Mouse (Mus musculus): ENCODE results near the gene Ttc6.

The Ttc6 gene

DNA sequence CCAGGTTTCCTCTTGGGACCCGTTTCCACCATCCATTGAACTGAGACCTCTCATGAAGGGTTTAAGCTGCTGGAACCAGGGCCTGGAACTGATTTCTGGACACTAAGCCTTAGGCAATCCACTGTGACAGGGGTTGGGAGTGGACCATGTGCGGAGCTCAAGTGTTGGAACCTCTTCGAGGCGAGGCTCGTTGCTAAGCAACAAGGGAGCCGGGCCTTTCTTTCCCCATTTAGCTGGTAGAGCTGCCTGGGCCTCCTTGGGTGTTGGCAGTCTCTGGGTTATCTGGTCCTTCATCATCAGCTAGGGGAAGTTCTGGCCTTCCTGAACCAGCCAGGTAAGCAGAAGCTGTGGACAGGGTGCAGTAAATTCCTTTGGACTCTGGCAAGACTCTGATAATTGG lies at the start of gene Ttc6:
Gene Ttc6 (plus strand): TSS at position 205 of the 400 bp plus-strand sequence.
- DNase-seq = no peak

DNA sequence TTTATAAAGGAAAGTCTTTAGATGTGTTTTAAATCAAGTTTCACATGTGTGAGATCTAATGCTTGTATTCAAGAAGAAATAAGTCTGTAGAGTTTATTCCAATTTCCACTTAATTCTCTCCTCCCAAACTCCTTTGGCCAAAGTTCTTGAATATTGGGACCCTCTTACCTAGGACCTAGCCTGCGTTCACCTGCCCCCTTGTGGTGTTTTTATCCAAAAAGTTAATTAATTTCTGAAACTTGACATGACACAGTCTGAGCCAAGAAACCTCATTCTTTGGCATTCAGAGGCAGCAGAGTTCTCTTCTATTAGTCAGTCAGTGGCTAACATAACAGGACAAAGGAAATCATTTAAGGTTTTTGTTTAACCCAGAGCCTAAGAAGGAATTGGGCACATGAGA lies 49.4 kb upstream of the Ttc6 start:
- DNase-seq = no peak

DNA sequence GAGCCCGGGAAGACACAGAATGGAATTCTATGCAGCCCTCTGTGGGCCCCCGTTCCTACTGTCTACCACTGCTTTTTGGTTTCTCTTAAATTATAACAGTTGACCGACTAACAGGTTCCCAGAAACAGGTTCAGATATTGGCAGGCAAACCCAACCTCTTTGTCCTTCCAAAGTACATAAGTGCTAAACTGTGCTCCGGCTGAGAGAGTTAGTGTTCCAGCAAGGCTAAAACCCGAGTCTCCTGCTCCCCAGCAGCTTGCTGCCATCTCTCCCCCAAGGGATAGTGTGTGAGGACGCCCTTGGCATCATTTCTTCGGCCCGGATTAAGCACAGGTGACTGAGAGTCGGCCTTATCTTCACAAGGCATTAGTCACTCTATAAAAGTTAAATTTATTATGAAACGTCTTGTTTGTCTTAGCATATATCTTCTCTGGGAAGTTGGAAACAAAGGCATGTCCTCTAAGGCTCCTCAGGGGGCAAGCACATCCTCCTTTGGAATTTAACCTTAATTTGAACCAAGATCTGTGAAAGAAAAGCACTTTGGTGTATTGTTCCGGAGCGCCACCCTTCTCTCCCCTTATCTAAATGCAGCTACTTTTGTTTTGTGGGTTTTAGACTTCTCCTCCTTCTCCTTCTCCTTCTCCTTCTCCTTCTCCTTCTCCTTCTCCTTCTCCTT lies 48.1 kb upstream of the Ttc6 start:
- no peak for DNase-seq

DNA sequence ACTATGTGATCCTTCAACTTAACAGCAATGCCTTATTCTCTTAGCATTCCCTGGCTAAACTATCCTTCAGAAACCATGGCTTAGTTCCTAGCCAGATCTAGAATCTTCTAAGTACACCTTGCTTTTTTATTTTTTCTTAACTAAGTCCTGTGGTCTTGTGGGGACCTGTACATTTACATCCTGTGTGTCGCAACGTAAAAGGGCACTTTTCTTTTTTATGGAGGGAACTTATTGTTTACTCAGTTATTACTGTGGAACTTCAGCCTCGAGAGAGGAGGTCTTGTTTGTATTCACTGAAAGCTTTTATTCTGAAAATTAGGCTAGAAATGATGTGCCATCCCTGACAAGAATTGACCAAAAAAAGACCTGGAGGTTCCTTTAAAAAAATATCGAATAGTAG lies 35.6 kb upstream of the Ttc6 start:
- DNase-seq = no peak

DNA sequence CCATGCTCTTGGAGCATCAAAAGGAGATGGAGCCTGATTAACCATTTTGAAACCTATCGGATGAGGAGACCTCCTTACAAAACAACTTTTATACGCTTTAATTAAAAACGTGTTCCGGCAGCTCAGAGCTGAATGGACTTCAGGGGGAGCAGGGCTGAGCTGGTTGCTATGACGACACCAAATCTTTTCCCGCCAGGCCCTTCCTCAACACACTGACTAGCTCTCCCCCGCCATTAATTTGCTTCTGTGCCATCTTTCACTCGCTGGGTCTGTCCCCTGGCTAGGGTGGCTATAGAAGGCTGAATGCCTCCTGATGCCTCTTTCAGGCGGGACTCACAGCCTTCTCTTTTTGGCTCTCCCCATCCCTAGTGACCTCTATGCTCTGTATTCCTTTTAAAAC lies 33.4 kb upstream of the Ttc6 start:
- DNase-seq = no peak

DNA sequence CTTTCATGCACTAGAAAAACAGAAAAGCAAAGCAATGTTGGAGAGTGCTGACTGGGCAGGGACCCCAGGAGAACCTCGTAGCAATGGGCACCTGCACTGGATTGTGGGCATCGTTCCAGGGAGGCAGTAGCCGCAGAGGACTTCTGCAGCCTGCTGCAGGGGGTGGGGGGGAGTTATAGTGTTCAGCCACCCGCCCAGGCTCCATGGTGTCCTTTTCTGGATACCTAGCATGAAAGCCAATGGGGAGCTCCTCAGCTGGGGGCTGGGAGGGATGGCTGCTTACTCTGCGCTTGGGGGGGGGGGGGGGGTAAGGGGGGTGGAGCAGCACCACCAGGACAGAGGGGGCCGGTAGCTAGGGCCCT lies 29.4 kb upstream of the Ttc6 start:
- peak; percentile 37 for DNase-seq

DNA sequence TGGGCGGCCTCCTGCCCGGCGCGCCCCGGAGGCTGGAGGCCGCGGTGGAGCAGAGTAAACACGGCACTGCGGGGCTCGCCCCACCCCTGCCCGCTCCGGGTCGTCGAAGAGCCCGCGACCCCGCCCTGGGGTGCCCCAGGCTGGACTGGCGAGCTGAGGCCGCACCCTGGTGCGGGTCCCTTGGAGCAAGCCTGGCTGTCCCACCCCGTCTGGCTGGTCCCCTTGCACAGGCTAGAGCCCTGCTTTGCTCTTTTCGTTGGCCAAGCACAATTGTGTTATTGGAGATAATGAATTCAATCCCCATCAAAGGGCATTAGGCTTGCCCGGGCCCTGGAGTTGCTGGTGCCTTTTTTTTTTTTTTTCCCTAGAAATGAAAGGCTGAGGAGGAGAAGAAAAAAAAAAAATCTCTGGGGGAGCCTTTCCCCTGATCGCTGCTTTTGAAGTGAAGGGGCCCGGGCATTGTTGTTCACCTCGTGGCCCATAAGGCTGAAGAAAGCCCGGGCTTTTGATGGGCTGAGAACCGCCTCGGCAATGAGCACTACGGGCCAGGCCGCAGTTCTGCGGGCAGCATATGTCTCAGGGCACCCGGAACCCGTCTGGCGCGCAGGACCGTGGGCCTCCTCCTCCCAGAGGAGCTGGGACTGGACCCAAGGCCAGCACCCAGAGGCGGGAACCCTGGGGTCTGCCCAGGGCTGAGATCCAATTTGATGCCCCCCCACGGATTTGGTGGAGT lies 28.9 kb upstream of the Ttc6 start:
- DNase-seq = peak; percentile 11

DNA sequence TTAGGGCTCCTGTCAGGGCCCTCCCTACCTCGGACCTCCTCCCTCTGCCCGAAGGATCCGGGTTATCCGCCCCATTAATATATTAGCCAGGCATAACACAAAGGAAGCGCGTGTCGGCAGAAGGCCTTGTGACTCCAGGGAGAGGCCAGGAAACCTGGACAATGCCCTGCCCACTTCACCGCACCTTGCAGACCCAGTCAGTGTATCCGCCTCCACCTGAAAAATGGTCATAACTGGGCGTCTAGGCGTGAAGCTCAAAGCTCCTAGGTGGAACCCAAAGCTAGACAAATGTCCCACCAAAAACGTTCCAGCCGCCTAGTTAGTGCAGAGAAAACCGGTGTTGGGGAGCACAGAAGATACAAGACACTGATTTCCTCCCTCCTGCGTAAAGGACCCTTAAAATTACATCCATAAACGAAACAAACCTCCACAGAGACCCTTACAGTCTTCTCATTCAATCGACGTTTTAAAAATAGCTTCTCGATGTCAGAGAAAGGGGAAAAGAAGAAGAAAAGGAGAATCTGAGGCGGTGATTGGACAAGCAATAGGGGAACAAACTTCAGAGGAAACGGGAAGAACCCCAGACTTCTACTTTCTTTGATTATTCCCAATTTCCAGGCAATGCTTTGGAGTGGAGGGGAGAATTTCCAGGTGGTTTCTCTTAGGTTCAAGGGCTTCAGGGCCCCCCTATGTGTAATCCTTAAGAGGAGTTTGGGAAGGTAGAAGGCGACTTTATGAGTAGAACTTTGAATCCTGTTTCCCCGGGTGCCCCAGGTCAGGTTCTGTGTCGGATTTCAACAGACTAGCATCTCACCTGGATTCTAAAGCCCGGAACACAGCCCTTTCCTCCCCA lies 27.6 kb upstream of the Ttc6 start:
- DNase-seq = peak; percentile 34

DNA sequence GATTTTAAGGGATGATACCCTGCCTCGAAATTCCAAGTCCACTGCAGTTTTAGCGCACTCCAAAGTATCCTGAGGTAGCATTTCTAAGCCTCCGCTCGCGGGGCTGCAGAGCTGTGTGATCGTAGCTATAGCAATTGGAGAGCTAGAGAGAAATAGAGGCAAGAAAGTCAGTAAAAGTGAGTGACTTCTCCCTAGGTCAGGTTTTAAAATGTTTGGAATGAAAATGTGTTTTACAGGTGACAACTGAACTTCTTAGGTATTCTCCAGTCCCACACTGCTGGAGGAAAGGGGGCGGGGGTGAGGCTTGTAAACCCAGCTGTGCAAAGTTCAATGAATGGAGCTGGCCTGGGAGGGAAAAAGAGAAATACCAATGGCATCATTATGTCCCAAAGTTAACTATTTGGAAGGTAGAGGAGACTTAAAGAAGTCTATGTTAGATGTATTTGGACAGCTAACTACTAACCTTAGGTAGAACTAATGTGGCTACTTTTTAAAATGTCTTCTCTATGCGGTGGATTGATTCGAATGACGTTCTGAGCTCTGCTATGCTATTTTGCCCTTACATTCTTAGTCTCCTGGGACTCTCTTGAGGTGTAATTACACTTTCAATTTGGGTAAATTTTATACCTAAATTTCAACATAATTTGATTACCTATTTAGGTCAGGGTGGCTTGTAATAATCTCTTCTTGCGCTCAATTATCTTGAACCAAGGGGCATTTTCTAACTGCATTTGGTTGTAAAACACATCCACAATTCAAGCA lies 26.8 kb upstream of the Ttc6 start:
- DNase-seq = no peak

DNA sequence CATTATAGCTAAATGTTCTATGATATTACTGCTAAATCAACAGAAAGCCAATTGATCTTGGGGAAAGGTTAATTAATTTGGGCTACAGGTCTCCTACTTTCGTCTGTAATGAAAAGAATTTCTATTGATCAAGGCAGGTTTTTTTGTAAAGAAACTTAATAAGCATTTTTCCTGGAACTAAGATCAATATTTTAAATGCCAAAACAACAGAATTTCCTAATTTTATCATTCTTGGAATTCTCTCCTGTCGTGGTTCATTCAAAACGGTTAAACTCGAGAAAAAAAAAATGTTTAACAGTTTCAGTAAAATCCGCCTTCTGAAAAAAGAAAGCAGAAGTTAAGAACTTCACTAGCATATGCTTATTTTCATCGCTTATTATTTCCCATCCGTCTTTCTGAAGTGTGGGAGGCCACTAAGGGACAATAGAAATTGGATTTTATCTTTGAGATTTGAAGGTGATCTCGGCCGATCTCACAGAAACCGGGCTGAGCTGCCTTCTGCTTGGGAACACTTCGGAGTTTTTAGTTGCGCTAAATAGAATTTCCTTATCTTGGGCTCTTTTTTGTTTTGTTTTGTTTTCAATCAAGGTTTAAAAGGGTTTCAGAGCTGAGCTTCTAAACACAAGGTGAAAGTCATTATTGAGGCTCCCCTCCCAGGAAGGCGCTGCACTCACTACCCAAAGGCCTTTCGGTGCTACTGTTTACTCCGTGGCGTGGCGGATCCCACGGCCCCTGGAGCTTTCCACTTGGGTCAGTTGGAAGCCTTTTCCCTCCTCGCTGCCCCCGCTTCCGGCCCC lies 25.9 kb upstream of the Ttc6 start:
- DNase-seq = peak; percentile 17

DNA sequence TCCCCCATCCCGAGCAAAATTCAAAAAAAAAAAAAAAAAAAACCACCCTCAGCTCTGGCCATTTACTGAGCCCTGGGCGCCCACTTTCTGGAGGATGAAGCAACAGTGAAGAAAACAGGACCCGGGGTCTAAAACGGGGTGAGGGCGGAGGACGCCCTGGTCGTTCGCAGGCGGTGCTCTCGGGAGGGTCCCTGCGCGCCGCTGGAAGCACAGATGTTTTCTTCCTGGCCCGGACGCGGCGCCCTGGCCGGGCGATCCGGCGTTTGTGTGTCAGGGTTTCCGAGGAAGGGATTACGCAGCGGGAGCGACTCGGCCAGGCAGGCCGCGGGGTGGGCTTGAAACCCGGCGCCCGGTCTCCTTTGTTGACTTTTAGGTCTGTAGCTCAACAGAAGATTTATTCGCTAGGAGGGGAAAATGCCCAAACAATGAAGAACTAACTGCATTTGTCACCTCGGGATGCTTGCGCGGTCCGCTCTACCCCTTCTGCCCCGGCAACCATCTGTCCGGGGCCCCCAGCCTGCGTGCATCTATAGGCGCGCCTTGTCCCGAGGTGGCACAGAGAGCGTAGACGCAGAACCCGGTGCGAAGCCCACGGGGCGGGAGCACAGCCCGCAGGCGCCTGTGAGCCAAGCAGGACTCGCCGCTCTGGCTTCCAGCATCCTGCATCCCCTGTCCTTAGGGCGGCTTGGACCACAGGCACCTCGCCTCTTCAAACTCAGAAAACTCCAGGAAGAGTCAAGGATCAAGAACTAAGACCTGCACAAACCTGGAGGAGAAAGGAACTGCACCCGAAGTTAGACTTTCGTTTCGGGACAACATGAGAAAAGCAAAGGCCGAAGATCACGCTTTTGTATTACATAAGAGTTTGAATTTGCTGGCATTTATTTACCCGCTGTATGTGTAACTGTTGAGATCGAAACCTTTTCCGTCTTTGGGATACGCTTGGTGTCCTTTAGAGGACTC lies 25.0 kb upstream of the Ttc6 start:
- DNase-seq = peak; percentile 17

DNA sequence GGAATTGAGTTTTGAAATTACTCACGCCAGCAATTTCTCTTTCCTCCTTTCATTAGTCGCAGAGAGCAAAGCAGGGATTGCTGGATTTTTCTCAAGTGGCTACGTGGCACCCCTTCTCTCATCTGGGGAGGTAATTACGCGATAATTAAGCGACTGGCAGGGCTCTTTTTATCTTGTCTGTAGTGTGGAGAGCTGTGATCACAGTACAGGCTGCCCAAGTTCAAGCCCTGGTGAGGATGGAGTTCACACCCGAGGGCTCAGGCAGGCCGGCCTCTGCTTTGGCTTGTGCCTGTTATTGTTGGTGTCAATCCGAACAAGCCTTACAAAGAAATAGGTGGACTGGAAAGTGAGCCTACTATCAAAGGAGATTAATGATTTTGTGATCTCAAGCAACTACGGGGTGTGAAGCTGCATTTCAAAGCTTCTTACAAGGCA lies 24.3 kb upstream of the Ttc6 start:
- DNase-seq = no peak

DNA sequence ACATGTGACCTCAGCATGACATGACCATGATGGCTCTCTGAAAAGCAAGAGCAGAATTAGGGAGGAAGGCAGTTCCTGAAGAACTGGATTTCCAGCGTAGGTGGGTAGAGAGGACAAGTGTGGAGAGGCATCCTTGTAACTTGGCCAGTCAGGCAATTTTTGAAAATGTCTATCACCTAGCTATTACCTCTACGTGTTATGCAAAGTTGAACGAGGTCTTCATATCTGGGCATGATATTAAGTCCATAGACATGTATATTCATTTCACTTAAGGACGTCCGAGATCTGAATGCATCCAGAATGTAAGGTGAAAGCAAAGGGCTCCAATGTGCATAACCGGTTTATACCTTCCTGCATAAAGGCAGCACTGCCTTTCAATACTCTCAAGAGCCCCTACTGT lies 22.8 kb upstream of the Ttc6 start:
- DNase-seq = no peak

DNA sequence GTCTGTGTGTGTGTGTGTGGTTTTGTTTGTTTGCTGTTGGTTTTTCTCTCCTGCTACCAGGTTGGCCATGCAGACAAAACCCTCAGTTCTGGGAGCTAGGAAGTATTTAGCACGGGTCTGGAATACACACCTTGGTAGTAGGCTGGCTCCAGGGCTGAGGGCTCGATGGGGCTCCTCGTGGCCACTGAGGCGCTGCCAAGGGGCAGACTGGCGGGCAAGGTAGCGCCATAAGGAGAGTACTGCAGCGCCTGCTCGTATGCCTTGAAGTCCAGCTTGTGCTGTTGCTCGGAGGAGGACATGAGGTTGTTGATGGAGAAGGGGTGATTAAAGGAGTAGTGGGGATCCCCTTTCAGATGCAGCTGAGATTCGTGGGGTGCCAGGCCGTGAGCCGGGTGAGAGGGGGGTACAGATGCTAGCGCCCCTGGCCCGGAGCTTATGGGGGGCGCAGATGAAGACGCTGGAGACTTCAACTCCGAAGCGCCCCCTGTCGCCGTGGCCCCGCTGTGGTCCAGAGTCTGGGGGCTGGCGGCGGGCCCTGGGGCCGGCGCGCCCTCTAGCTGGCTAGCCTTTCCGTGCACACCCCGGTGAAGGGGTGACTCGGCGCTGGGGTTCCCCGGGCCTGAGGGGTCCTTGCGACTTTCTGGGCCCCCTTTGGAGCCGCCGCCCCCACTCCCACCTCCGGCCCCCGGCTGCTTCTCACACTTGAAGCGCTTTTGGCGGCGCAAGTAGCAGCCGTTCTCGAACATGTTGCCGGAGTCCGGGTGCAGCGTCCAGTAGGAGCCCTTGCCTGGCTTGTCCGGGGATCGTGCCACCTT lies 21.8 kb upstream of the Ttc6 start:
- peak; percentile 49 for DNase-seq

DNA sequence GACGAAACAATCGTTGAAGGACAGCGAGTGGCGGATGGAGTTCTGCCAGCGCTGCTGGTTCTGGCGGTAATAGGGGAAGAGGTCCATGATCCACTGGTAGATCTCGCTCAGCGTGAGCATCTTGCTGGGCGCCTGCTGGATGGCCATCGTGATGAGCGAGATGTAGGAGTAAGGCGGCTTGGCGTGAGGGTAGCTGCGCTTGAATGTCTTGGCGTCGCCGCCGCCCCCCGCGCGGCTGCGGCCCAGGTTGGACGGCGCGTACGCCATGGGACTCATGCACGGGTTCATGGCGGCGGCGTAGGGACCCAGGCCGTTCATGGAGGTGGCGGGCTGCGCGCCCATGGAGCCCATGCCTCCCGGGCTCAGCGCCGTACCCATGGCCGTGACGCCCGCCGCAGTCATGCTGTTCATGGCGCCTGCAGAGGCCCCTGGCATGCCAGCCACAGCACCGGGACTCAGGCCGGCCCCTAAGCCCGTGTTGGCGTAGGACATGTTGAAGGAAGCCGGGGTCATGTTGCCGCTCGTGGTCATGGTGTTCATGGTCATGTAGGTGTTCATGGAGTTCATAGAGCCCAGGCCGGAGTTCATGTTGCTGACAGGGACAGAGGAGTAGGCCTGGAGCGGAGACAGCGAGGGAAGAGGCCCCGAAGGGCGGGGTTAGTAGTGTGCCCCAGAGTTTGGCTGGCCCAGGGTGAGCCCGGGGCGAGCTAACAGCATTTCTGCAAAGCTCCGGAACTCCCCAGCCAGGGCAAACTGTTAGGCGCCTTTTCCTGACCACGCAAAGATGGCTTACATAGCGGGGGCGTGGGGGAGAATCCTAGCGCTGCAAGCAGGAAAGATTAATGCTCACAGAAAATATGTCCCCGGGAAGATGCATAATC lies 20.9 kb upstream of the Ttc6 start:
- peak; percentile 9 for DNase-seq

DNA sequence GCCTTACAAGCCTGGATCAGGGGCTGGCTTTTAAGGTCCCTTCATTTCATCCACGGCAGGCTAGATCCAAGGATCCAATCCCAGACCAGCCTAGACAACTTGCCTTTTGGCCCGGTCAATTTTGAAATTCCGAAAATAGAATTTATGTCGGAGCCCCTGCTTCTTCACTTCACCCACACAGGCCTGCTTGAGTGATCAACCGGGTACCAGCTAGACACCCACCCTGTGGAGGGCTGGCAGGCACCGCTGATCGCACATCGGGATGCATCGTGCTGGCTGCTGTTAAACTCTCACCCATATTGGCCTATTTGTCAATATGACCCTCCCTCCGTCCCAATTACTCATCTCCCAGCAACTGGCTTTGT lies 20.3 kb upstream of the Ttc6 start:
- DNase-seq = no peak

DNA sequence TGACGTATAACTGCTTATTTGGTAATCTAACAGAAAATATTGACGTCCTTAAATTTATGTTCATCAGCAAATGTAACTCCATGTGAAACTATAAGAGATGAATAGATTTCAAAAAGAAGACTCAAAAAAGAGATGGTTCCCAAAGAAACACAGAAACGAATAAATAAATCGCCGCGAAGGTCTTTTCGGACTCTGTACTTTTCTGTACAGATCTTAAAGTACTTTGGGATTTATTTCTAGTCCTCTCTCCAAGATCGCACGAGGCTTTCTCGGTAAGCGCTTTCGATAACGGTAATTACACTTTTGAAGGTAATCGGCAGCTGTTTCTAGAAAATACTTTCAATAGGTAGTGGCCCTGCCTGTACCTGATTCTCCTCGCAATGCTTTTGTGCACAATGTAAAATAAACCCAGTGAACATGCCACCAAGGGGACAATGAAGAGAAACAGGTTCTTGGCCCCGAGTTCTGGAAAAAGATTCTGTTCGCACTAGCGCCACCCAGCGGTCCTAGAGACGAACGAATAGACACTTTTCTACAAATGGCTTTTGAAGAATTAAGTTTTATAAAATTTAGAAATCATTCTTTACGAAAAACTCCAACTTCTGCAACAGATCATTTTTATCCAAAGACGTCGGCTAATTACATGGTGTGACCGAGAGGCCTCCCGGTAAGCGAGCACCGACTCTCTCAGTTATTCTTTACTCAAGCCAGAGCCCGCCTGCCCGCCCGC lies 19.1 kb upstream of the Ttc6 start:
- DNase-seq = peak; percentile 74

All from lung, postnatal 10 days (tissue).